Mouse (Mus musculus): ENCODE measurements around the gene Cpxm2. TPM values are rescaled to one million over a fixed set of nuclear protein-coding genes. Genes with fewer than 3 reads are reported as not detected.
A peak's percentile ranks its signal among the peaks of the same experiment; 100 is the strongest.

The Cpxm2 gene
- 64.4 and 79.0 TPM in 2 replicates for polyA plus RNA-seq (2015; fragmentation: Nextera tagmentation; extraction: Ambion mirVana)

- ATAC-seq (ENCODE audit: insufficient number of reproducible peaks, low FRiP score, low TSS enrichment, low read depth): no peak
- peaks cover 17% of the 10 kb centered on the region for H3K4me1 ChIP-seq
- 3% methylated on average over 40 of the region's 43 CpGs for WGBS
These were observed at the start of gene Cpxm2 for GRCm38 (mm10) chr7:132154368-132154961. Gene Cpxm2, minus strand, starts transcription at chr7:132154739.

DNA sequence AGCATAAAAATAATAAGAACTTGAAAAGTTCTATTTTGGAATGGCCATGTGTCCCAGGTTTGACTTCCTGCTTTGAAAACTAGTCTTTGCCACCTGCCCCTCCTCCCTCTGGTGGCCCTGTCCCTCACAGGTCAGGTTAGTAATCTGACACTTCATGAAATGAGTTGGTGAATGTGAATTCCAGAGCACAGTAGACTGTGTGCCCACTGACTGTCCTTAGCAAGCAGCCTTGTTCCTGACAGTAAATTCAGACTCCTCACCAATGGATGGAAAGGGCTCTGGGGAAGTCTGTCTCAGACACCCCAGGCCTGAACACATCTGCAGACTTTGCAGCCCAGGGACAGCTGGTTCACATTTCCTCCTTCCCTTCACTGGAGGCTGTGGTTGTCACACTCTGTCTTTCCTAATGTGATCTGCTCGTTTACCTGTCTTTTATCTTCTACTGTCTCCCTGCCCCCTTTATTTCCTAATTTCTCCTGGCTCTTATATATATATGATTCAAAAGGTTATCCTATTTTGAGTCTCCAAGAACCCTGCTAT is 49.6 kb upstream of the Cpxm2 start:
- Histone ChIP-seq H3K4me2 (no peak overlapping the region), H3K9ac (no peak overlapping the region), H3K27me3 (peaks cover 3% of the 10 kb centered on the region; the same call in 1 of the 2 replicates), H3K27ac (peak overlapping the region; percentile 24; the same call in 1 of the 2 replicates), H3K4me3 (no peak overlapping the region), H3K36me3 (no peaks in the 10 kb centered on the region), H3K4me1 (peaks cover 32% of the 10 kb centered on the region), H3K9me3 (no peaks in the 10 kb centered on the region)
- no peak for ATAC-seq (ENCODE audit: insufficient number of reproducible peaks, low FRiP score, low TSS enrichment, low read depth)
- WGBS: 3% methylated on average over 1 of the region's 1 CpGs

More at GRCm38 (mm10) chr7:132154368-132154961, at the start of gene Cpxm2:
- H3K27me3 ChIP-seq: peaks cover 34% of the 10 kb centered on the region
- H3K4me2 ChIP-seq: peak within 1 kb of the TSS; percentile 86
- H3K9ac ChIP-seq: peak within 1 kb of the TSS; percentile 63
- no peaks in the 10 kb centered on the region for H3K9me3 ChIP-seq
- H3K4me3 ChIP-seq: peak within 1 kb of the TSS; percentile 48
- H3K36me3 ChIP-seq: no peaks in the 10 kb centered on the region
- H3K27ac ChIP-seq: peak within 1 kb of the TSS; percentile 57

DNA sequence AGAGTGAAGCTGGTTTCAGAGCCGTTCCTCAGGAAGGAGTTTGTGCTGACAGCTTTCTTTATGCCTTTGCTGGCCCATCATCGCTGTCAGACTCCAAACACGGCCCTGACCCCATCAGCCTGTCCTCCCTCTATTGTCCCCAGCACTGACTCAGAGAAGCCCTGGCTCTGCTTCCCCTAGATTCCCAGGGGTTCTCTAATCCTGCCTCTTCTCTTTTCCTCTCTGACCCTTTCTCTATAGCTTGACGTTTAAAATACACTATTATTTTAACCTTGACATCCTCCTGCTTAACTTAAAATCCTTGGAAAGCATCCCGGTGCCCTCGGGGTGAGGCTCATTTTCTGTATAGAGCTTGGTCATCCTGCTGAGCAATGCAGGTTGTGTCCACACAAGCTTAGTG is 45.1 kb upstream of the Cpxm2 start:
- Histone ChIP-seq H3K4me2 (no peak overlapping the region), H3K27me3 (no peaks in the 10 kb centered on the region), H3K9me3 (no peaks in the 10 kb centered on the region), H3K9ac (no peak overlapping the region), H3K27ac (no peak overlapping the region), H3K36me3 (no peaks in the 10 kb centered on the region), H3K4me3 (no peak overlapping the region), H3K4me1 (peaks cover 41% of the 10 kb centered on the region)
- ATAC-seq (ENCODE audit: insufficient number of reproducible peaks, low FRiP score, low TSS enrichment, low read depth): no peak
- 53% methylated on average over 6 of the region's 6 CpGs for WGBS

DNA sequence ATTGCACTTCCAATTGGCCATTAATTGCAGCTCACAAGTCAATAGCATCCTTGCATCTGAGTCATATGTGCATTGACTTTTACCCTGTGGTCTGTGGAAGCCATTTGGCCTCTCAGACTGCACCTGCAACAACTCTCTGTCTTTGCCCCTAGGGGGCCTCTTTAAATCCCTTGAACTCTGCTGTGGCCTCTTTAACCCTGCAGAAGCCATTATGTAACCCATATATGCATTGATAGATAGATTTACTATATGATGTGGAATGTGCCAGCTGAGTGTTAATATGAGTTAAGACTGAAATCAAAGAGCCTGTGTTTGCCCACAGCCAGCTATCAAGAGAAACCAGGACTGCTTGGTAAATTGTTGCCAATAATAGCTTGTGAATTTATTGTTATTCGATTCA is 44.3 kb upstream of the Cpxm2 start:
- Histone ChIP-seq H3K27ac (no peak overlapping the region), H3K9ac (no peak overlapping the region)

DNA sequence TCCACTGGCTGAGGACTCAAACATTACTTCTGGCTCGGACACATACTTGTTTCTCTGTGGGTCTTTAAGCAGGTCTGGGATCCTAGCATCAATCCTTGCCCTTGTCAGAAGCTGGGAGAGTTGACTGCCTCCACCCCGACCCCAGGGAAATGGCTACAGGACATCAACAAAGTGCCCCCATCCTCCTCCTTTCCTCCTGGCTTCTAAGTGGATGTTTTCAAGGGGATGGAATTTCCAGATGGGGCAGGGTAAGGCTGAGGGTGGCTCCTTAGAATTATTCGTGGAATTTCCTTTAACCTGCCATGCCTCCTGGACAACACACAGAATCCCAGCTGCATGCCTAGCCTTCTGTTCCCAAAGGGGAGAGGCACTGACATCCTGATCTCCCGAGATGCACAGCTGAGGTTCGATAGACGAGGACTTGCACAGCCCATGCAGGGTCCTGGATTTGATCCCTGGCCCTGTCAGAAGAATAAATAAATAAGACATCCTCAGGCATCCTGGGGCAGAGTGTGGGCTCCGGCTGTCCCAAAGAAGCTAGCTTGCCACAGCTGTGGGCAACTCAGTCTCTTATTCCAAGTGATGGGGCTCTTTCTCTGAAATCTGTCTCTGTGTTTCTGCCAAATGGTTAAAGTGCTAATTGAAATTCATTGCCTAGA is 43.4 kb upstream of the Cpxm2 start:
- 22% methylated on average over 7 of the region's 7 CpGs for WGBS
- Histone ChIP-seq H3K4me2 (no peak overlapping the region), H3K36me3 (no peaks in the 10 kb centered on the region), H3K9ac (no peak overlapping the region), H3K27ac (no peak overlapping the region), H3K4me1 (peaks cover 33% of the 10 kb centered on the region), H3K4me3 (no peak overlapping the region), H3K27me3 (no peaks in the 10 kb centered on the region), H3K9me3 (no peaks in the 10 kb centered on the region)
- ATAC-seq (ENCODE audit: insufficient number of reproducible peaks, low FRiP score, low TSS enrichment, low read depth): no peak

More for the DNA sequence above, 44.3 kb upstream of the Cpxm2 start:
- Histone ChIP-seq H3K27me3 (no peaks in the 10 kb centered on the region), H3K4me1 (peaks cover 33% of the 10 kb centered on the region), H3K36me3 (no peaks in the 10 kb centered on the region), H3K4me2 (no peak overlapping the region), H3K4me3 (no peak overlapping the region), H3K9me3 (no peaks in the 10 kb centered on the region)
- ATAC-seq (ENCODE audit: insufficient number of reproducible peaks, low FRiP score, low TSS enrichment, low read depth): no peak
- 45% methylated on average over 1 of the region's 1 CpGs for WGBS

- H3K4me1 ChIP-seq: peaks cover 27% of the 10 kb centered on the region
- H3K4me3 ChIP-seq: no peak overlapping the region
- no peaks in the 10 kb centered on the region for H3K36me3 ChIP-seq
- no peak overlapping the region for H3K4me2 ChIP-seq
- H3K27ac ChIP-seq: no peak overlapping the region
- 82% methylated on average over 1 of the region's 1 CpGs for WGBS
- no peaks in the 10 kb centered on the region for H3K27me3 ChIP-seq
- H3K9me3 ChIP-seq: no peaks in the 10 kb centered on the region
- H3K9ac ChIP-seq: no peak overlapping the region
- ATAC-seq (ENCODE audit: insufficient number of reproducible peaks, low FRiP score, low TSS enrichment, low read depth): no peak
These were observed 42.0 kb upstream of the Cpxm2 start for GRCm38 (mm10) chr7:132196581-132196980.

- Histone ChIP-seq H3K27ac (no peak overlapping the region), H3K9me3 (no peaks in the 10 kb centered on the region), H3K9ac (no peak overlapping the region), H3K4me2 (no peak overlapping the region), H3K27me3 (no peaks in the 10 kb centered on the region), H3K4me1 (peaks cover 16% of the 10 kb centered on the region), H3K4me3 (no peak overlapping the region), H3K36me3 (no peaks in the 10 kb centered on the region)
- WGBS: 98% methylated on average over 2 of the region's 2 CpGs
- ATAC-seq (ENCODE audit: insufficient number of reproducible peaks, low FRiP score, low TSS enrichment, low read depth): no peak
These were observed 39.1 kb upstream of the Cpxm2 start for GRCm38 (mm10) chr7:132193606-132194005.

DNA sequence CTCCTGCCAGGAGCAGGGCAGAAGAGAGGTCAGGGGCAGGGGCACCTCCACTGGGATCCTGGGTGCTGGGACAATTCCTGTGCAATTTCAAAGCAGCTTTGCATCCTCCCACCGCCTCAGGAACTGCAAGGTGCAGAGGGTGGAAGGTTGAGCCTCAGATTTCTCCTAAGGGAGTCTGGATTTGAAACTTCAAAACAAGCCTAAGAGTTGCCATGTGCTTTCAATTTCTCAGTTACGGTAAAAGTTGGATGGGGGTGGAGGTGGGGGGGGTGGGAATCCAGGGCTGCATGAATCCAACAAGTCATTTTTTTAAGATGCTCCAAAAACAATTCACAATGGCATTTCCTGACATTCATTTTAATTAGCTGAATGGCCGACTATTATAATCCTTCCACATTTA is 32.9 kb upstream of the Cpxm2 start:
- H3K4me1 ChIP-seq: peaks cover 14% of the 10 kb centered on the region
- H3K9ac ChIP-seq: no peak overlapping the region
- no peaks in the 10 kb centered on the region for H3K27me3 ChIP-seq
- no peak overlapping the region for H3K27ac ChIP-seq
- H3K36me3 ChIP-seq: no peaks in the 10 kb centered on the region
- H3K9me3 ChIP-seq: no peaks in the 10 kb centered on the region
- no peak for ATAC-seq (ENCODE audit: insufficient number of reproducible peaks, low FRiP score, low TSS enrichment, low read depth)
- 20% methylated on average over 3 of the region's 3 CpGs for WGBS
- H3K4me3 ChIP-seq: no peak overlapping the region
- H3K4me2 ChIP-seq: no peak overlapping the region

DNA sequence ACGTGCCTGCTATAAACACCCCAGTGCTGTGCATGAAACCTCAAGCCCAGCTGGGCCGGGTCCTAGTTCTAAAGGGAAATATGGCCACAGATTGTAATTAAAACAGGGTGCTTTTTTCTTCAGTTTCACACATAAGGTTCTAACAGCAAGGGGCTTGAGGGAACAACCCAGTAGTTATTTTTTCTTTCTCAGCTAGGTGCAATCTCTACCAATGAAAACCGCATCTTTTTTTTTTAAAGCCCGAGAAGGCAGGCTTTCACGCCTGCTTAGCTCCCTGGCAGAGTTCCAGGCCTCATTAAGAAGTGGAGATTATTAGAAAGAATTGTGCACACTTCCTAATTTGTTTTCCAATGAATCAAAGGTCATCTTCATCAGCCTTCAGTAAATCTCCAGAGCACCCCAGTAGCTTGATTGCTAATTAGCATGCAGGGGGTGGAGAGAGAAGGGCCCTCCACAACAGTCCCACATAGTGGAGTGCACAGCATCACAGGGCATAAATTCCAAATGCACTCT is 29.4 kb upstream of the Cpxm2 start:
- ATAC-seq (ENCODE audit: insufficient number of reproducible peaks, low FRiP score, low TSS enrichment, low read depth): no peak
- Histone ChIP-seq H3K9ac (no peak overlapping the region), H3K36me3 (no peaks in the 10 kb centered on the region), H3K4me2 (no peak overlapping the region), H3K27me3 (no peaks in the 10 kb centered on the region), H3K4me1 (peaks cover 14% of the 10 kb centered on the region; the same call in 1 of the 2 replicates), H3K9me3 (no peaks in the 10 kb centered on the region), H3K27ac (no peak overlapping the region), H3K4me3 (no peak overlapping the region)
- 36% methylated on average over 5 of the region's 5 CpGs for WGBS

DNA sequence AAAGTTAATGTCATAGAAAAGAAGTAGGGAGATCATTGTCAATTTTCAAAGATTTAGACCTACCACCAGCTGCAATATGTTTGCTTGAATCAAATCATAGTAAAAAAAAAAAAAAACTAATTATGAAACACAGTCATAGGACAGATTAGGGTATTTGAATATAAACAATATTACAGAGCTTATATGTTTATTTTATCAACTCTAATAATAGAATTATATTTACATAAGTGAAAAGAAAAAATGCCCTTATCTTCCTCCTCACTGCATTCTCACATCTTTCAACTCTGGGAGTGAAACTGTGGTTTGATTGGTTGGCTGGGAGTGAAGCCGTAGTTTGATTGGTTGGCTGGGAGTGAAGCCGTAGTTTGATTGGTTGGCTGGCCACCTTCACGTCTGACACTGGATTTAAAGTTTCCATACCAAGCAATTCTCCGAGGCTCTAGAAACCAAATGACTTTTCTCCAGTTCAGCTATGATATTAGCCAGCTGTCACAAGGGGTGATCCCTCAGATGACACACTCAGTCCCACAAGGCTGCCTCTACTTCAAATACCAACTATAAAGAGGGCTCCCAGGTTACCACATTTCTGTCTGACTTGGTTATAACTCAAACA is 27.2 kb upstream of the Cpxm2 start:
- 91% methylated on average over 4 of the region's 4 CpGs for WGBS
- ATAC-seq (ENCODE audit: insufficient number of reproducible peaks, low FRiP score, low TSS enrichment, low read depth): no peak
- no peak overlapping the region for H3K27ac ChIP-seq
- no peak overlapping the region for H3K4me3 ChIP-seq
- H3K9ac ChIP-seq: no peak overlapping the region
- no peak overlapping the region for H3K4me2 ChIP-seq
- no peaks in the 10 kb centered on the region for H3K9me3 ChIP-seq
- H3K36me3 ChIP-seq: no peaks in the 10 kb centered on the region
- H3K4me1 ChIP-seq: peaks cover 2% of the 10 kb centered on the region; the same call in 1 of the 2 replicates
- H3K27me3 ChIP-seq: no peaks in the 10 kb centered on the region

- Histone ChIP-seq H3K4me2 (no peak overlapping the region), H3K36me3 (no peaks in the 10 kb centered on the region), H3K4me3 (no peak overlapping the region), H3K9me3 (no peaks in the 10 kb centered on the region), H3K27me3 (no peaks in the 10 kb centered on the region), H3K27ac (no peak overlapping the region), H3K9ac (no peak overlapping the region), H3K4me1 (no peaks in the 10 kb centered on the region)
- ATAC-seq (ENCODE audit: insufficient number of reproducible peaks, low FRiP score, low TSS enrichment, low read depth): no peak
- 94% methylated on average over 3 of the region's 3 CpGs for WGBS
These were observed 26.5 kb upstream of the Cpxm2 start for GRCm38 (mm10) chr7:132181042-132181441.

GRCm38 (mm10) chr7:132179049-132179448 is 24.5 kb upstream of the Cpxm2 start:
- H3K36me3 ChIP-seq: no peaks in the 10 kb centered on the region
- H3K4me1 ChIP-seq: peaks cover 5% of the 10 kb centered on the region; the same call in 1 of the 2 replicates
- 64% methylated on average over 1 of the region's 1 CpGs for WGBS
- no peaks in the 10 kb centered on the region for H3K27me3 ChIP-seq
- no peak overlapping the region for H3K4me3 ChIP-seq
- H3K9me3 ChIP-seq: no peaks in the 10 kb centered on the region
- H3K9ac ChIP-seq: no peak overlapping the region
- H3K27ac ChIP-seq: no peak overlapping the region
- H3K4me2 ChIP-seq: no peak overlapping the region
- ATAC-seq (ENCODE audit: insufficient number of reproducible peaks, low FRiP score, low TSS enrichment, low read depth): no peak
